Mouse (Mus musculus) G1E (cell line): ENCODE data around the gene Ell.

Source experiments
- CTCF ChIP-seq: IDR thresholded peaks from 2 replicates; pipeline ENCODE4 v1.5.1; 2012; ENCODE audit warnings: low read depth, low read length, inconsistent platforms, mixed read lengths
- GATA1 ChIP-seq: IDR thresholded peaks from 2 replicates; pipeline ENCODE4 v1.6.1; 2012; ENCODE audit warnings: borderline replicate concordance, low read length, inconsistent platforms, mixed read lengths
- TAL1 ChIP-seq: conservative IDR thresholded peaks from 2 replicates; pipeline ENCODE4 v1.6.1; 2012; ENCODE audit warnings: low read depth, low read length, inconsistent platforms, mixed read lengths

DNA sequence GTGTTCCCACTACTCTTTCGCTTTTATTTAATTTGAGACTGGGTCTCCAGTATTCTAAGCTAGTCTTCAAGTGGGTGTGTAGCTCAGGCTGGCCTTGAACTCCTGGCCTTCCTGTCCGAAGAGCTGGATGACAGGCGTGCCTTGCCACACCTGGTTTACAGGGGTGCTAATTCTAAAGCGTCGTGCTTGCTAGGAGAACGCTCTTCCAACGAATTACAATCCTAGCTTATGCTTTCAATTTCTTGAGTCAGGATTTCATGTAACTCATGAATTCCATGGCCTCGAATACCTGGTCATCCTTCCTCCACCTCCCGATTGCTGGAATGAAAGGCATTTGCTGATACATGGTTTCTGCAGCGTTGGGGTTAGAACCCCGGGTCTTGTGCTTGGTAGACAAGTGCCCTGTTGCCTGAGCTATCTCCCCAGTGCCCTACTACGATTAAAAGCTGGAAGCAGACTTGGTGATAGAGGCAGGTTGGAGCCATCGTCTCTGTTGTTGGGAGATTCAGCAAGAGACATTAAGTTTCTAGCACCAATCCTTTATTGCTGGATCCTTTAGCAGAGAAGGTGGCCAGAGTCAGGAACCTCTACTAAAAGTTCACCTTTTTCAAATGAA lies 11.0 kb upstream of the Ell start:
- TF ChIP-seq CTCF (no peak), TAL1 (no peak), GATA1 (no peak)
